Mouse (Mus musculus) liver, adult 2 months (tissue): Measurements from ENCODE around the gene Ackr4.

Experiments used
- CTCF ChIP-seq: fragments of 200-500 bp; IDR thresholded peaks from 2 replicates; pipeline ENCODE4 v1.5.1; 2011; ENCODE audit warnings: low read depth, low read length, control low read depth
- POLR2A ChIP-seq: fragments of 200-500 bp; IDR thresholded peaks from 2 replicates; pipeline ENCODE4 v1.6.1; 2011; ENCODE audit warnings: low read length, control low read depth; ENCODE audit not compliant: insufficient read depth; ENCODE audit errors: extremely low read depth

DNA sequence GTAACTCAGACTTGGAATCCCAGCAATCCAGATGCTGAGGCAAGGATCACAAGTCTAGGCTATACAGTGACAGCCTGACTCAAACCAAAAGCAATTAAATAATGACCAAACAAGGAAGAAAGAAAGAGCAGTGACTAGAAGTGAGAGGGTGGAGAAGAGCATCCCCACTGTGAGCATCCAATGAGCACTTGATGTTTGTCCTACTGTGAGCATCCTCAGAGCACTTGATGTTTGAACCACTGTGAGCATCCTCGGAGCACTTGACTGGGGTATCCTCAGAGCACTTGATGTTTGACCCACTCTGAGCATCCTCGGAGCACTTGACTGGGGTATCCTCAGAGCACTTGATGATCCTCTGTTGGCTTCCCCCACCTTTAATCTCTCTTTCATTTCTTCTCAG, 21.7 kb downstream of the Ackr4 start:
- TF ChIP-seq CTCF (no peak), POLR2A (no peak)
